Mouse (Mus musculus) testis, postnatal 10 days (tissue): ENCODE results near the gene Pik3r6.

Experiments
- DNase-seq: peaks from one replicate; pipeline ENCODE4 v3.0.0; 2021; ENCODE audit warnings: low spot score

The Pik3r6 gene

DNA sequence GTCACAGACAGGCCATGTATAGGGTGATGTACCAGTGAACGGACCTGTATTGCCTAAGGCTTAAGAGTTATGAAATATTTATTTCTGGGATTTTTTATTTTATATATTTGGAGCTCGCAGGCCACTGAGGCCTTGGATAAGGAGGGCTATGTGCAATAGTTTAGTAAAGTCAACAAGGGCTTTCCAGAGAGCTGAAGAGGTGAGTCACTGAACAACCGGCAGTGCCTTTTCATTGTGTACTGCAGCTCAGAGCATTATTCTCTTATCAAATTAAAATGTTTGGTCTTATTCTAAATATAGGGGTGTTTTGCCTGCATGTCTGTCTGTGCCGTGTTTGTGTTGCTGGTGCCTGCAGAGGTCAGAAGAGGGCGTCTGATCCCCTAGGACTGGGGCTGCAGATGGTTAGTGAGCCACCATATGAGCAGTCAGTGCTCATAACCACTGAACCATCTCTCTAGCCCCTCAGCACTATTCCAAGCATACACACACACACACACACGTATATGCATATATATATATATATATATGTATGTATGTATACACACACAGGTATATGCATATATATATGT lies 14.5 kb upstream of the Pik3r6 start:
- no peak for DNase-seq

DNA sequence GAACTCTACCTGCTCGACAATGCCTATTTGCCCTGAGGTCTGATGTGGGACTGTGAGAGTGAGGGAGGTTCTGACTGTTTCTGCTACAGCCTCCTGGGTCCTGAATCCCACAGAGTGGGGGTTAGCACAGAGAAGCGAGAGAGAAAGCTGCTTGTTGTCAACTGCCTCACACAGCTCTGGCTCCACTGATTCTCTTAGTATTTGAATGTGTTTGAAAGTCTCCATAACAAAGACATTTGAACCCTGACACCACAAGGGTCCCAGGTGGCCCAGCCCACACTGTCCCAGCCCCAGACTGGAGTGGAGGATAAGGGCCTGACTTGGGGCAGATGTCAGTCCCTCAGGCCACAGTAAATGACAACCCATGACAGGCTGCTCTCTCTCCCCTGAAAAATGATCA lies 13.6 kb upstream of the Pik3r6 start:
- no peak for DNase-seq

DNA sequence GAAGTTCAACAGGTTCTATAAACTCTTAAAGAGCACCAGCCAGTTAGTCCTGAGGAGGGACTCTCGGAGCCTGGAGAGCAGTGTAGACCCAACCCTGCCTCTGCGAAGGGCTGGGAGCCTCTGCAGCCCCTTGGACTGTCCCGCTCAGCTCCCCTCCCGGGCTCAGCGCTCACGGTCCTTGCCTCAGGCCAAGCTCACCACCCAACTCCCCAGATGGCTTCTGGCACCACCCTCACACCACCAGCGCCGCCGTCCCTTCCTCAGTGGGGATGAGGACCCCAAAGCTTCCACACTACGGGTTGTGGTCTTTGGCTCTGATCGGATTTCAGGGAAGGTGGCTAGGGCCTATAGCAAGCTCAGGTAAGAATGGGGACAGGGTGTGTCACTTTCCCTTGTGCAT lies 10.2 kb upstream of the Pik3r6 start:
- DNase-seq, result no peak

DNA sequence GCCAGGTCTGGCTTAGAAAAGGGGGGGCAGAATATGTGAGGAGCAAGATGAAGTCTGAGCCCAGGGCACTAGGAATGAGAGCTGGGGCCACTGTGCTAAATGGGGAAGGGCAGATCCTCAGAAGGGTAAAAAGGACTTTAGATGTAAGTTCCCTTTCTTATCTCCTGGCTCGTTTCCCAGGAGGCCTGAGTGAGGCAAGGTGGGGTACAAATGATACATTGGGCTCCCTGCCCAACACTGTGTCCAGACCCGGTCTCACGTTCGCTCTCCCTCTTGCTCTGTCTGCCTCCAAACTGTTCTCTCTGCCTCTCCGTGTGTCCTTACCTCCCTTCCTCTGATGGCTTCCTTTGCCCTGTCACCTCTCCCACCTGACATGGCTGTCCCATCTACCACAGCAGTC lies 9.1 kb upstream of the Pik3r6 start:
- DNase-seq, result no peak

GRCm38 (mm10) chr11:68497081-68497480 lies 5.7 kb upstream of the Pik3r6 start:
- DNase-seq, result no peak

DNA sequence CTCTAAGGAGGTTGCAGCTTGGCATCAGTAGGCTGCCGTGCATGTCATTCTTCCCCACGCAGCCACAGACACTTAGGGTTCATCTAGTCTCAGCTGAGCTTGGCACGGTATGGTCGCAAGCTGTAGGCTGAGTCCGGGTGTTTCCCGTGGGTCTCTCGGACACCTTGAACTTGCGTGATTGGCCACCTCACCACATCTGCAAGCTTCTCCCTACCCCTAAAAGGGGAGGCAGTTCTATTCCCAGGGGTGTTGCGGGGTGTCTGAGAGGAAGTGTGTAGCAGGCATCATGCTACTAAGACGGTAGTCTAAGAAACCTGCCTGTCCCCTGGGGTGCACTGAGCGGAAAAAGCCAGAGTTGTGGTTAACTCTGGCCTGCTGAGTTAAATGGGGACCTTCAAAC lies 4.3 kb upstream of the Pik3r6 start:
- DNase-seq, result no peak

DNA sequence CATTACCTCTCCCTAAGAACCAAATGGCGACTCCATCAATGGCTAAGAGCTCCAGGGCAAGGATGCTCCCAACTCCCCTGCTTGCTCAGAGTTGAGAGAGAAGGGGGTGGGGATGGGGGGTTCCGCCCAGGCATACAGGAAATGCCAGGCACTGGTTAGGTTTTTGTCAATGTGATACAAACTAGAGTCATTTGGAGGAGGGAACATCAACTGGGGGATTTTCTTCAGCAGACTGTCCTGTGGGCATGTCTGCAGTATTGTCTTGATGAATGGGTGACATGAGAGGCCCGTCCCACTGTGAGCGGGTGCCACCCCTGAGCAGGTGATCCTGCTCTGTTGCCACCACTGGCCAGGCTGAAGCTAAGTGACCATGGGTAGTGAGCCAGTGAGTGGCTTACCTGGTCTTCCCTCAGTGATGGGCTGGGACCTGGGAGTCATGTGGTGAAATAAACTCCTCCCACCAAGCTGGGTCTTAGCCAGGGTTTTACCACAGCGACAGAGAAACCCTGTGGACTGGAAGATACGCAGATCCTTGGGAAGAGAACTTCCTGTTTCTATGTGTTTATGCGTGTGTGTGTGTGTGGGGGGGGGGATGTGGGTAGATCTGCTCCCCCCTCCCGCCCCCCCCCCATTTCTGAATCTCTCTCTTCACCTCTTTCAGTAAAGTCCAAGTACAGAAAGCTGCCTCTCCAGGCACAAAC lies 3.7 kb upstream of the Pik3r6 start:
- no peak for DNase-seq

DNA sequence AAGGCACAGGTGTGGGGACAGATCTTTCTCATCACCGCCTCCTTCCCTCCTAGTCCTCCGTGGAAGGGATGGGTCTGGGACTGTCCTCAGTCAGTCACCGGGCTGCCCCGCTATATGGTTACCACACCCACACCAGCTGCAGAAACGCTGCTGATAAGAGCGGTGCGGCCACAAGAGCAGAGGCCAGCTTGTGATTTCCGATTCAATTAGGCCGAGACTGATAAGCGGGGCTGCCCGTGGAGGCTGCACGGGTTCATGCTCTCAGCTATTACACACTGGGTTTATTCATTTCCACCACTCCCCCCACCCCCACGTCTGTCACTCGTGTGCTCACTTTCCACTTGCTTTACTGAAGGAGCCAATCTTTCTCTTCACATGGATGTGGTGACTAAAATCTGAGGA lies 1.9 kb upstream of the Pik3r6 start:
- no peak for DNase-seq

DNA sequence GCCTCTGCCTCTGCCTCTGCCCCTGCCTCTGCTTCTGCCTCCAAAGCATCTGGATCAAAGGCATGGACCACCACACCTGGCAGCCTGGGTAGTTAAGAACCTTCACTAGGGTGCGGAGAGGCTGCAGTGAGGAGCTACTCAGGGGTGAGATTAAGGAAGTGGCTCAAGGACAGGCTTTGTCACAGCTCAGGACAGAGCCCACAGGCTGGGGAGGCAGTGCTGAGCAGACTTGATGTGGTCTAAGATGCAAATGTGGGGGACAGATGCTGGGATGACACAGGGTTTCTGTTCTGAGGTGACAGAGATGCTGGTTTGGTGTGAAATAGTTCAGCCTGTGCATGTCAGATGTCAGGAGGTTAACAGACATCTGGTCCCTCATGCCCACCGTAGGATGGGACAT lies 411 bp upstream of the Pik3r6 start:
- no peak for DNase-seq

DNA sequence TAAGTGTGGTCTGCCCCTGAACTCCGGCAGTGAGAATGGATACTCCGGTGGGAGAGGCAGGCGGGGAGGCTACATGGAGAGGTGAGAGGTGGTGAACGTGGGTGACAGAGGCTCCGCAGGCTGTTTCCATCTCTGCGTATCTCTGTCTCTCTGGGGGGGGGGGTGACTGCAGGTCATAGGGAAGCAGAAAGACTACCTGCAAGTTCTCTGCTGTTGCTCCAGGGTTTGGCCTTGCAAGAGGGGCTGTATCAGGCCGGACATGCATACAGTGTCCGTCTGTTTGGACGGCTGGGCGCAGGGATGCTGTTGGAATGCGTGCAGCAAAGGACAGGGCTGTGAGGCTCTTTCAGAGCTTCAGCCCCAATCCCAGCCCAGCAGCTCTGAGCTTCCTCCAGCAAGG lies 2.1 kb downstream of the Pik3r6 start:
- no peak for DNase-seq

GRCm38 (mm10) chr11:68507246-68507645 lies 4.4 kb downstream of the Pik3r6 start:
- no peak for DNase-seq

GRCm38 (mm10) chr11:68508619-68509018 lies 5.8 kb downstream of the Pik3r6 start:
- no peak for DNase-seq

DNA sequence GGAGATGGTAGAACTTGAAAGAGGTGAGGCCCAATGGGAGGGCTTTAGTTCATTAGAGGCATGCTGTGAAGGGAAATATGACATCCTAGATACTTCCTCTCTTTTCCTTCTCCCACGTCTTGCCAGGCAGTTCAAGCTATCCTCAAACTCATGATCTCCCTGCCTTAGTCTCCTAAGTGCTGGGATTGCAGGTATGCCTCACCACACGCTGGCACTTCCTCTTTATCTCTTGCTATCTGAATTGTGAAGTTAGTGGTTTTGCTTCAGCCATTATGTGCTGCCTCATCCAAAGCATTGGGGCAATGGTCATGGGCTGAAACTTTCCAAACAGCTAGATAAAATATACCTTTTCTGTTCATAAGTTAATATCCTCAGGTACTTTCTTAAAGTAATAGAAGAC lies 6.4 kb downstream of the Pik3r6 start:
- no peak for DNase-seq

DNA sequence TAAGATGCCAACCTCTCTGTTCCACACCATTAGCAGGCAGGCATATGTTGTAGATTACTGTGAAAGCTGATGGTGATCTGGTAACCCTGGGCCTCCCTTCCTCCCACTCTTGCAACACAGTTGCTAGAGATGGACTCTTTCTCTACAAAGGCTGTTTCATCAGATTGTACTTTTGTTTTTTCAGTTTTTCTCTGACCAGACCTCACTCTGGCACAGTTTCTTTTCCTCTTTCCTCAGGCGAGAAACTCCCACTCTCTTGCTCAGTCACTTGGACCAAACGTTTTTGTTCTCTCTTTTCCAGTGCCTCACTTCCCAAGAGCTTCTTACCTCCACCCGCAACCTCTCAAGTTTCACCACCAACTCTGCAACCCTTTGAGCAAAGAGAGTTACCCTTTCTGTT lies 11.2 kb downstream of the Pik3r6 start:
- no peak for DNase-seq

DNA sequence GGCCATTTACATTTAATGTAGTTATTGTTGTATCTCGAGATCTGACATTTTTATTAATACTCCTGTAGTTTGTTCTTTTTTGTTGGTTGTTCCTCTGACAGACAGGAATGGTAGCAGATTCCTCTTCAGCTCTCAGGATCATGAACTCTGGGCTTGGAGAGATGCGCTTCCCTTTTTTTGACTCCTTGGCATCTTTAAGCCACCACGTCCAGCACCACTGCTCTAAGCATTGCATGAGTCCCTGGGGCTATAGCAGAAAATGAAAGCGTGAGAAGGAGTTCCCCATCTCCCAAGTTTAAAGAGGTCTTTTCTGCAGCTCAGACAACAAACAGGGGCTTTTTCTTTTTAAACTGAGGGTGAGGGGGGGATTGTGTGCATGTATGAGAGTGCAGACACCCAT lies 16.5 kb downstream of the Pik3r6 start:
- no peak for DNase-seq

DNA sequence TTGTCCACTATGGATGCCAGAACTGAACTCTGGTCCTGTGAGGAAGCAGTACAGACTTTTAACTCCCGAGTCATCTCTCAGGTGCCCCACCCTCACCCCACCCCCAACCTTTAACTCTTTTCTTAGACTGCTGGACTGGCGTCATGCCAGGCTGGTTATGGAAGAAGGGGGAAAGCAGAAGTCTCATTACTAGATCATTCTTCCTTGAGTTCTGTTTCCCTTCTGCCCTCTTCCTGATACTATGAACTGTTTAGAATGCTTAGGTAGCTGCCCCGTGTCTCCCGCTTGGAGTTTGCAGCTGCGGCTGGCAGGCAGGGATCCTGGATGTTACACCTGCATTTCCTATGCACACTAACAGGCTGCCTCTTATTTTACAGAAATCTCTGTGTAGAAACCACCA lies 17.0 kb downstream of the Pik3r6 start:
- DNase-seq, result no peak

GRCm38 (mm10) chr11:68520439-68520838 lies 17.6 kb downstream of the Pik3r6 start:
- no peak for DNase-seq

- no peak for DNase-seq
Observed at GRCm38 (mm10) chr11:68521352-68521751, 18.5 kb downstream of the Pik3r6 start.

DNA sequence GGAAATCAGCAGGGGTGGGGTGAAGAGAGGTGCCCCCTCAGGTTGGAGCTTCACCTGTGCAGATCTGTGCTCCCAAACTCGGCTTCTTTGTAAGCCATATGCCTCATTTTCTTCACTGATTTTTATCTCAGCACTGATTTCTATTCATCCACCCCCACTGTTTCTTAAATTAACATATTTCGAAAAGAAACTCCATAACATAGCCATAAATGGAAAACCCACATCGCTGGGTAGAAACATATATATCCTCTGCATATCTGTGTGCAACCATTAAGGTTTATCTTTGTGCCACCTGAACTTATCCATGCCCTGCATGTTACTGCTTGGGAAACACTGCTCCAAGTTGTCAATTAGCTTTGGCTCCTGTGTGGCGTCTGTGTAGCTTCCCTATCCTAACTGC lies 23.6 kb downstream of the Pik3r6 start:
- DNase-seq, result no peak

GRCm38 (mm10) chr11:68531066-68531806 lies 28.4 kb downstream of the Pik3r6 start:
- DNase-seq, result peak; percentile 72

- no peak for DNase-seq
Observed at GRCm38 (mm10) chr11:68531941-68532535, 29.2 kb downstream of the Pik3r6 start.

- DNase-seq, result no peak
Observed at GRCm38 (mm10) chr11:68532773-68533172, 30.0 kb downstream of the Pik3r6 start.

DNA sequence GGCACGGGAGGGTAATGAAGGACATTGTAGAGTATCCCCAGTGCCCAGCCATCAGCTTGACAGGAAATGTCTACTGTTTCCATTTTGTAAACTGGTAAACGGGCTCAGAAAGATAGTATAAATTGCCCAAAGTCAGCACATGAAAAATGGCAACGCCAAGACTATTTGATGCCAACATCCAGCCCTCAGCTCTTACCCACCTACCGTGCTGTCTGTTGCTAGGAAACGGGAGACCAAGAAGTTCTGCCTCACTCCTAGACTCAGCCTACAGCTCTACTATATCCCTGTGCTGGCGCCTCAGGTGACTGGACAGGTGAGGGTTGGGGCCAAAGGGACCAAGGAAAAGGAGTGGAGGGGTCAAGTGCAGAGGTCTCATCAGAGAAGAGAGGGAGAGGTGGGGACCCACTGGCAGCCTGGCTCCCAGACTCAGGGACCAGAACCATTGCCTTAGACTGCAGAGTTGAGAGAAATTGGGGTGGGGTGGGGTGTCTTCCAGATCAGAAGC lies 31.2 kb downstream of the Pik3r6 start:
- no peak for DNase-seq
